19 mouse cellular contexts compared by ENCODE assay signal in the genomic region with DNA sequence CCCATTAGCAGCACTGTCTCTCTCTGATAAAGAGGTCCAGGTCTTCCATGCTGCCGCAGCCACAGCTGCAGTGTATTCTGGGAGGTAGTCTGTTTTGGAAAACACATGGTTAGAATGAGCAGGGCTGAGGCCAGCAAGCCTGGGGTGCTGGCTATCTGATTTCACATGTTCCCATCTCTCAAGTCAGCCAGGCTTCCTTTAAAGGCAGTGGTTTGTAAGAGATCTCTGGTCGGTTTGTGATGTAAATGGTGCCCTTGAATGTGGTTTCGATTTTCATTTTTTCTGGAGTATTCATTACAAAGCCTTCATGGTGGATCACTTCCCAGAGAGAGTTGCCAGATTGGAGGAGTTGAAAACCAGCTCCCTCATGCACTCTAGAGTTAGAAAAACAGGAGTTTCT.
"Had no signal": no experiment of that assay in that cellular context is flagged by ENCODE, and none has a peak within 500 bp of the region (broad histone marks: within the 10 kb centered on the region; RNA-seq: fewer than 3 reads in every experiment).

No protein-coding gene starts in this region.

- H3K9me3 ChIP-seq: midbrain, embryonic 10.5 days; midbrain, embryonic 12.5 days; neural tube, embryonic 13.5 days; neural tube, embryonic 15.5 days; stomach, embryonic 15.5 days had no signal

- DNase-seq: lung, embryonic 14.5 days; lung, postnatal 10 days; lung, postnatal 4 days; midbrain, embryonic 14.5 days; retina, postnatal 1 day; right cerebral cortex, adult 18-20 months; right cerebral cortex, postnatal 25 days; right cerebral cortex, postnatal 4 days; thymus, adult 2 months; thymus, postnatal 25 days; thymus, postnatal 4 days had no signal

- H3K27ac ChIP-seq: midbrain, embryonic 10.5 days; midbrain, embryonic 12.5 days; neural tube, embryonic 13.5 days; neural tube, embryonic 15.5 days; stomach, embryonic 15.5 days; stomach, postnatal 0 days had no signal

- H3K27me3 ChIP-seq: midbrain, embryonic 12.5 days; neural tube, embryonic 13.5 days; neural tube, embryonic 15.5 days; stomach, embryonic 15.5 days had no signal

- ATAC-seq: midbrain, embryonic 16.5 days had no signal

- H3K9ac ChIP-seq: lung, embryonic 14.5 days; midbrain, embryonic 12.5 days; neural tube, embryonic 13.5 days; neural tube, embryonic 15.5 days; stomach, embryonic 15.5 days had no signal

- H3K4me3 ChIP-seq: midbrain, embryonic 10.5 days; midbrain, embryonic 12.5 days; myocyte; neural tube, embryonic 13.5 days; neural tube, embryonic 15.5 days; stomach, embryonic 15.5 days had no signal

- H3K4me2 ChIP-seq: lung, embryonic 14.5 days; midbrain, embryonic 12.5 days; neural tube, embryonic 13.5 days; neural tube, embryonic 15.5 days; stomach, embryonic 15.5 days had no signal

- H3K4me1 ChIP-seq: midbrain, embryonic 10.5 days had no signal

- H3K36me3 ChIP-seq: midbrain, embryonic 10.5 days; midbrain, embryonic 12.5 days; neural tube, embryonic 13.5 days; neural tube, embryonic 15.5 days; stomach, embryonic 15.5 days had no signal
